Mouse (Mus musculus): ENCODE measurements around the gene Sprn. TPM values are rescaled to one million over a fixed set of nuclear protein-coding genes. Genes with fewer than 3 reads are reported as not detected.

Sprn gene
- polyA plus RNA-seq, 1 experiment from 2014 or later: 0.16 TPM

DNA sequence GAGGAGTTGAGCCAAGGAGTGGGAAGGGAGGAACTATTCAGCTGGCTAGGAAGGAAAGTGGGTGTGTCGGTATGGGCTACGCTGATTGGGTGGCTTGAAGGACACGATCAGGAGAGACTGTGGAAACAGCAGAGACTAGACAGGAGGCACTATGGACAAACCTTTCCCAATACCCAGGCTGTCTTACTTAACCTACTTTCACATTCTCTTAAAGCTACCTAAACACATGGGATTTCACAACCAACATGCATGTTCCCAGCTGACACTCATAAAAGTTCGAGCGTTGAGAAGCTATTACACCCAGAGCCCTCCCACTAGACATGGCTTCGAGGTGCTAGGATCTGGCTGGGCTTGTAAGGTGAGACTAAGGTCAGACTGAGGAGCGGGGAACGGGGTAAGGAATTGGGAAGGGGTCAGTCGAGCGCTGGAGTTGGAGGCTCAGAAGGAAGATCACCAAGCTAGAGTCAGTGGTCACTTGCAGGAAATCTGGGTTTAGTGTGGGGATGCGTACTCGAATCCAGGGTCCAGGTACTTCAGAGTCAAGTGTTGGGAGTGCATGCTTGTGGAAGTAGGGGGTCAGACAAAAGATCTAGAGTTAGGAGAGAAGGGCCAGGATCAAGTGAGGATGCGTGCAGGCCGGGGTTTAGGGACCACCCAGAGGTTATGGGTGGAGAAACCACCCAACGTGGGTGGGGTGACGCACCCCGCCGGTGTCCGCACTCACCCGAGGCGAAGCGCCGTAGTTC, 38.9 kb downstream of the Sprn start, which contains the start of gene Paox:
Gene Paox (plus strand): TSS at position 217 of the 746 bp plus-strand sequence.
- under 1% methylated on average over 23 of the region's 23 CpGs for WGBS
- Histone ChIP-seq H3K4me3 (replicated peaks; ENCODE audit: low read depth, low read length) (peak within 1 kb of the TSS; percentile 70), H3K9ac (ENCODE audit: low read depth, low read length) (peak within 1 kb of the TSS; percentile 80), H3K36me3 (ENCODE audit: insufficient read depth, low read length) (peaks cover 18% of the 10 kb centered on the region), H3K4me1 (replicated peaks; ENCODE audit: insufficient read depth, low read length) (no peaks in the 10 kb centered on the region; the same call in 1 of the 2 replicates), H3K27me3 (ENCODE audit: insufficient read depth, low read length) (no peaks in the 10 kb centered on the region), H3K4me2 (ENCODE audit: low read length) (peak within 1 kb of the TSS; percentile 70), H3K9me3 (replicated peaks; ENCODE audit: low read length) (no peaks in the 10 kb centered on the region), H3K27ac (peak within 1 kb of the TSS; percentile 93)
- TF ChIP-seq CTCF (IDR thresholded peaks at IDR 0.05; ENCODE audit: low read depth): no peak
- DNase-seq (ENCODE audit: low spot score): peak; percentile 86
- ATAC-seq (replicated peaks; ENCODE audit: low FRiP score, low read depth): peak; percentile 83

DNA sequence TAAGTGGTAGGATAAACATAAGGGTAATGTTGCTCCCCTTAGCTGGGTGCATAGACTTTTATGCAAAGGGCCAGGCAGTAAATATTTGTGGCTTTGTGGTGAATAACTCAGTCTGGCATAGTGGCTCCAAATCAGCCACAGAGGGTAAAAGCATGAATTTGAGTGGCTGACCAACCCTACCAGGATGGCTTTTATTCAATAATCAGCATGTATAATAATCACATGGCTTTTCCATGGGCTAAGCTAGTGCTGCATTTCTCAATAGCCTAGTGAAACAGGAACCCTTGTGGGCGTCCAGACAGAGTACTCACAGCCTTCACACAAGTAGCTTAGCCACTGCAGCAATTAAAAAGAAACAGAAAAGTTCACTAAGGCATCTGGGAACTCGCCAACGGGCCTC, 42.7 kb downstream of the Sprn start:
- H3K4me2 ChIP-seq (ENCODE audit: low read length): no peak overlapping the region
- ATAC-seq (replicated peaks; ENCODE audit: low FRiP score, low read depth): no peak
- H3K4me1 ChIP-seq (replicated peaks; ENCODE audit: insufficient read depth, low read length): no peaks in the 10 kb centered on the region; the same call in 1 of the 2 replicates
- no peak overlapping the region for H3K4me3 ChIP-seq (replicated peaks; ENCODE audit: low read depth, low read length)
- H3K27me3 ChIP-seq (ENCODE audit: insufficient read depth, low read length): no peaks in the 10 kb centered on the region
- H3K27ac ChIP-seq: no peak overlapping the region
- no peaks in the 10 kb centered on the region for H3K9me3 ChIP-seq (replicated peaks; ENCODE audit: low read length)
- peaks cover 53% of the 10 kb centered on the region for H3K36me3 ChIP-seq (ENCODE audit: insufficient read depth, low read length)
- no peak for DNase-seq (ENCODE audit: low spot score)
- no peak for TF ChIP-seq CTCF (IDR thresholded peaks at IDR 0.05; ENCODE audit: low read depth)
- H3K9ac ChIP-seq (ENCODE audit: low read depth, low read length): no peak overlapping the region
- 71% methylated on average over 3 of the region's 3 CpGs for WGBS

DNA sequence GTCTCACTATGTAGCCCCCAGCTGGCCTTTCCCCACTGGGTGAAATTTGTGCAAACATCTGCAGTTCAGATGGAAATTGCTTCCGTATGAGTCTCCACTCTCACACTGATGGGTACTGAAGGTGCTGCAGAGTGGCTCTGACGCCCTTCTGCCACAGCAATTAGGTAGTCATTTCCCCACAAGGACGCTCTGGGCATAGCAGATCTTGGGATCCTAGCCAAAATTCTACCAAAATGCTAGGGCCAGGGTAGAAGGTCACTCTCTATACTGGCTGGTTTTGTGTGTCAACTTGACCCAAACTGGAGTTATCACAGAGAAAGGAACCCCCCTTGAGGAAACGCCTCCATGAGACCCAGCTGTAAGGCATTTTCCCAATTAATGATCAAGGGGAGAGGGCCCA, 50.7 kb downstream of the Sprn start:
- WGBS: 71% methylated on average over 4 of the region's 4 CpGs
- Histone ChIP-seq H3K4me2 (ENCODE audit: low read length) (no peak overlapping the region), H3K4me3 (replicated peaks; ENCODE audit: low read depth, low read length) (no peak overlapping the region), H3K27ac (no peak overlapping the region), H3K4me1 (replicated peaks; ENCODE audit: insufficient read depth, low read length) (peaks cover 4% of the 10 kb centered on the region; the same call in 1 of the 2 replicates), H3K9me3 (replicated peaks; ENCODE audit: low read length) (no peaks in the 10 kb centered on the region), H3K9ac (ENCODE audit: low read depth, low read length) (no peak overlapping the region), H3K36me3 (ENCODE audit: insufficient read depth, low read length) (peaks cover 31% of the 10 kb centered on the region), H3K27me3 (ENCODE audit: insufficient read depth, low read length) (no peaks in the 10 kb centered on the region)
- no peak for DNase-seq (ENCODE audit: low spot score)
- no peak for ATAC-seq (replicated peaks; ENCODE audit: low FRiP score, low read depth)
- no peak for TF ChIP-seq CTCF (IDR thresholded peaks at IDR 0.05; ENCODE audit: low read depth)

DNA sequence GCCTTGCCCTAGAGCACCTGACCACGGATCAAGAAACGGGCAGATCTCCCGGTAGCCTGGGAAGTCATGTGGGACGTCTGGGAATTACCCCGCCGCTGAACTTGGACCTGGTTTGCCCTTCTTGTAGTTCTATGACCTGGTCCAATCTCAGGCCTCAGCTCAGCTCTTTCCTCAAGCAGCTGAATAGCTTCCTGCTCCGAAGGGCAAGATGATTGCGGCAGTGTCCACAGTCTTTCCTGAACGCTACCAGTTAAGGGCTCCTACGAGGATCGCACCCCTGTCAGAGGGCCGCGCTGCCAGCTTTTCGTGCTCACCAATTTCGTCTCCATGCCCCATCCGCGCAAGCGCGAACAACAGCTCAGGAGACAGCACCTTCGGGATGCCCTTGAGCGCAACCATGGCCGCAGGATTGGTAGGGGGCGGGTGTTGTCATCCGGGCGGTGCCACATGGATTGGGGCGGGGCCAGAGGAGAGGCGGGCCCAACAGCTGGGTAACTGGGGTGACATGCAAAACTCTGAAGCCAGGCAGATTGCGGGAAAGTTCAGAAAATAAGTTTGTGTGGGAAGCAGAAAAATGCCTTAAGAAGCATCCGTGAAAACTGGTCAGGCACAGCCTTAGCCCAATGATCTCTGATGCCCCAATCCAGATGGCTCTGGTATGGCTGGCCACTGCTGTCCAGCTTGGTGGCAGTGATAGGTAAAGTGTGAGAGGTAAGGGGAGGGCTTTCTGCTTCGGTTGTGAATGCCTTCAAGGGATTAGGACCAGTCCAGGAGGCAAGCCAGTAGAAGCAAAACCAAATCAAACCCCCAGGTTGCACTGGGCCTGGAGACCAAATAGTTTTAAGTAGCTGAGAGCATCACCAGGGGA, 52.5 kb downstream of the Sprn start, which contains the start of gene Fuom:
Gene Fuom (minus strand): TSS at position 449 of the 868 bp plus-strand sequence.
- H3K36me3 ChIP-seq (ENCODE audit: insufficient read depth, low read length): 0 out of 2 replicates have a peak, but pooled peaks cover 15% of the 10 kb centered on the region
- H3K9ac ChIP-seq (ENCODE audit: low read depth, low read length): peak within 1 kb of the TSS; percentile 59; the same call in 1 of the 2 replicates
- DNase-seq (ENCODE audit: low spot score) (peak; percentile 88), ATAC-seq (replicated peaks; ENCODE audit: low FRiP score, low read depth) (peak; percentile 93)
- peak within 1 kb of the TSS; percentile 68 for H3K27ac ChIP-seq
- no peaks in the 10 kb centered on the region for H3K27me3 ChIP-seq (ENCODE audit: insufficient read depth, low read length)
- H3K9me3 ChIP-seq (replicated peaks; ENCODE audit: low read length): no peaks in the 10 kb centered on the region
- H3K4me3 ChIP-seq (replicated peaks; ENCODE audit: low read depth, low read length): peak within 1 kb of the TSS; percentile 48
- H3K4me2 ChIP-seq (ENCODE audit: low read length): peak within 1 kb of the TSS; percentile 67
- no peak for TF ChIP-seq CTCF (IDR thresholded peaks at IDR 0.05; ENCODE audit: low read depth)
- under 1% methylated on average over 30 of the region's 30 CpGs for WGBS
- H3K4me1 ChIP-seq (replicated peaks; ENCODE audit: insufficient read depth, low read length): peaks cover 4% of the 10 kb centered on the region; the same call in 1 of the 2 replicates

DNA sequence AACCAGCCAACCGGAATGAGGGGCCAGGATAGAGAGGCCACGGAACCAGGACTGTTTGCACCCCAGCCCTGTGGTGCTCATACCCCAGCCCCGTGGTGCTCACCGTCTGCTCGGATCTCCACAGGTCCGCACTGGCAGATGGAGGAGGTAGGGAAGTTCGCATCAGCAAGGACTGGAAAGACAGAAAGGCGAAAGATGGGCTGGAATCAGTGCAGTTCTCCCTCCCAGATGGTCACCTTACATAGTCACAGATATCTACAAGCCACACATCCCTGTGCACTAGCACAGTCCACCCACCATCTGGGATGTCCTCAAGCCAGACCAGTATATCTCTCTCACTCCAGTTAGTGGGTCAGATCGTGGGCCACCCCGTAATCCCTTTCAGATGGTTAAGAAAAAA, 53.2 kb downstream of the Sprn start:
- H3K4me2 ChIP-seq (ENCODE audit: low read length): peak overlapping the region; percentile 67
- H3K4me3 ChIP-seq (replicated peaks; ENCODE audit: low read depth, low read length): peak overlapping the region; percentile 48
- WGBS: 77% methylated on average over 10 of the region's 10 CpGs
- H3K9me3 ChIP-seq (replicated peaks; ENCODE audit: low read length): no peaks in the 10 kb centered on the region
- H3K9ac ChIP-seq (ENCODE audit: low read depth, low read length): peak overlapping the region; percentile 59; the same call in 1 of the 2 replicates
- H3K27ac ChIP-seq: peak overlapping the region; percentile 68; the same call in 1 of the 2 replicates
- 0 out of 2 replicates have a peak, but pooled peaks cover 12% of the 10 kb centered on the region for H3K36me3 ChIP-seq (ENCODE audit: insufficient read depth, low read length)
- TF ChIP-seq CTCF (IDR thresholded peaks at IDR 0.05; ENCODE audit: low read depth): no peak
- no peaks in the 10 kb centered on the region for H3K27me3 ChIP-seq (ENCODE audit: insufficient read depth, low read length)
- DNase-seq (ENCODE audit: low spot score): no peak
- ATAC-seq (replicated peaks; ENCODE audit: low FRiP score, low read depth): no peak
- peaks cover 4% of the 10 kb centered on the region; the same call in 1 of the 2 replicates for H3K4me1 ChIP-seq (replicated peaks; ENCODE audit: insufficient read depth, low read length)

Other genes starting within 250 kb of the Sprn start
- gene Utf1, start 211.1 kb downstream of the Sprn start, polyA plus RNA-seq (2015; fragmentation: Nextera tagmentation; extraction: Ambion mirVana): not detected in 2 replicates
- gene 6430531B16Rik, start 176.1 kb downstream of the Sprn start, polyA plus RNA-seq (2015; fragmentation: Nextera tagmentation; extraction: Ambion mirVana): 0.28 and 0.36 TPM in 2 replicates
- 0.41 and 0.46 TPM in 2 replicates for gene Adam8, start 162.3 kb downstream of the Sprn start, polyA plus RNA-seq (2015; fragmentation: Nextera tagmentation; extraction: Ambion mirVana)
- 35.0 TPM in 2 replicates for gene Zfp511, start 118.5 kb downstream of the Sprn start, polyA plus RNA-seq (2015; fragmentation: Nextera tagmentation; extraction: Ambion mirVana)
- gene Tubgcp2, start 118.2 kb downstream of the Sprn start, polyA plus RNA-seq (2015; fragmentation: Nextera tagmentation; extraction: Ambion mirVana): 34.4 and 39.5 TPM in 2 replicates
- not detected in 2 replicates for gene Msx3, start 105.8 kb downstream of the Sprn start, polyA plus RNA-seq (2015; fragmentation: Nextera tagmentation; extraction: Ambion mirVana)
- 0.89 and 1.1 TPM in 2 replicates for gene Caly, start 72.3 kb downstream of the Sprn start, polyA plus RNA-seq (2015; fragmentation: Nextera tagmentation; extraction: Ambion mirVana)
- 3.9 and 6.2 TPM in 2 replicates for gene Prap1, start 61.5 kb downstream of the Sprn start, polyA plus RNA-seq (2015; fragmentation: Nextera tagmentation; extraction: Ambion mirVana)
- gene Fuom, start 52.4 kb downstream of the Sprn start, polyA plus RNA-seq (2015; fragmentation: Nextera tagmentation; extraction: Ambion mirVana): 86.8 and 88.4 TPM in 2 replicates
- gene Paox, start 39.1 kb downstream of the Sprn start, polyA plus RNA-seq (2015; fragmentation: Nextera tagmentation; extraction: Ambion mirVana): 21.0 and 22.9 TPM in 2 replicates
- 236 and 241 TPM in 2 replicates for gene Echs1, start 38.4 kb downstream of the Sprn start, polyA plus RNA-seq (2015; fragmentation: Nextera tagmentation; extraction: Ambion mirVana)
- 29.9 and 30.4 TPM in 2 replicates for gene Mtg1, start 17.3 kb downstream of the Sprn start, polyA plus RNA-seq (2015; fragmentation: Nextera tagmentation; extraction: Ambion mirVana)
- gene Olfr522, start 9.9 kb upstream of the Sprn start, polyA plus RNA-seq (2015; fragmentation: Nextera tagmentation; extraction: Ambion mirVana): not detected in 2 replicates
- gene Olfr523, start 18.3 kb upstream of the Sprn start, polyA plus RNA-seq (2015; fragmentation: Nextera tagmentation; extraction: Ambion mirVana): not detected in 2 replicates
- gene Olfr524, start 51.1 kb upstream of the Sprn start, polyA plus RNA-seq (2015; fragmentation: Nextera tagmentation; extraction: Ambion mirVana): not detected in 2 replicates
- gene Cd163l1, start 63.4 kb upstream of the Sprn start, polyA plus RNA-seq (2015; fragmentation: Nextera tagmentation; extraction: Ambion mirVana): 0.05 TPM in 2 replicates
- gene 5830411N06Rik, start 92.4 kb upstream of the Sprn start, polyA plus RNA-seq (2015; fragmentation: Nextera tagmentation; extraction: Ambion mirVana): not detected in 2 replicates
- not detected in 2 replicates for gene Olfr525, start 166.0 kb upstream of the Sprn start, polyA plus RNA-seq (2015; fragmentation: Nextera tagmentation; extraction: Ambion mirVana)
- gene Olfr527, start 179.1 kb upstream of the Sprn start, polyA plus RNA-seq (2015; fragmentation: Nextera tagmentation; extraction: Ambion mirVana): not detected in 2 replicates
- gene Olfr60, start 206.8 kb upstream of the Sprn start, polyA plus RNA-seq (2015; fragmentation: Nextera tagmentation; extraction: Ambion mirVana): not detected in 2 replicates
- not detected in 2 replicates for gene Olfr530, start 221.5 kb upstream of the Sprn start, polyA plus RNA-seq (2015; fragmentation: Nextera tagmentation; extraction: Ambion mirVana)
- gene Olfr531, start 248.0 kb upstream of the Sprn start, polyA plus RNA-seq (2015; fragmentation: Nextera tagmentation; extraction: Ambion mirVana): not detected in 2 replicates

Data from kidney, postnatal 0 days (tissue).